Mouse (Mus musculus) ES-E14 (cell line): ENCODE measurements around the gene Rpp14.
A peak's percentile ranks its signal among the peaks of the same experiment; 100 is the strongest.

Source experiments
- CHD2 ChIP-seq: IDR thresholded peaks from 2 replicates; pipeline ENCODE4 v1.6.1; 2014; ENCODE audit warnings: mild to moderate bottlenecking, low read depth, low read length, inconsistent platforms
- HCFC1 ChIP-seq: IDR thresholded peaks from 2 replicates; pipeline ENCODE4 v1.6.1; 2012; ENCODE audit warnings: low read length, inconsistent platforms, borderline replicate concordance; ENCODE audit not compliant: insufficient read depth
- MAFK ChIP-seq: IDR thresholded peaks from 2 replicates; pipeline ENCODE4 v1.6.1; 2014; ENCODE audit warnings: mild to moderate bottlenecking, low read depth, low read length, inconsistent platforms; ENCODE audit not compliant: insufficient read depth
- ZC3H11A ChIP-seq: IDR thresholded peaks from 2 replicates; pipeline ENCODE4 v1.6.1; 2012; ENCODE audit warnings: low read depth, mild to moderate bottlenecking, inconsistent platforms, low read length, borderline replicate concordance
- ZNF384 ChIP-seq: IDR thresholded peaks from 2 replicates; pipeline ENCODE4 v1.6.1; 2012; ENCODE audit warnings: low read depth, low read length, inconsistent platforms

DNA sequence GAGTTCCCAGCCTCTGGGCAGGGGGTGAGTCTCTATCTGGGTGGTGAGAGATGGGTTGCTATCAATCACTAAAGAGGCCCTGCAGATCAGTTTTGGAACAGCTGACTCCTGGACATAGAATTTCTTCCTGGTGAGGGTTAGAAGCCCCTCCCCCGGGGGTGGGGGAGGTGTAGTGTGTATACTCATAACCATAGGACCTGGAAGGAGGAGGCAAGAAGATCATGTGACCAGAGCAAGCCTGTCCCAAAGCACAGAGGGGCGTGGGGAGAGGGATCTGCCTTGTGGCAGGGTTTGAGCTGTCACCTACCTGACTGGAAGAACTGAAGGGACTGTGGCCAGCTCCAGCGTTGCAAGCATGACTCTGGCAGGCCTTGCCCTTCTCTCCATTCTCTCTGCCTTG, 18.1 kb upstream of the Rpp14 start:
- TF ChIP-seq ZNF384: no peak
- TF ChIP-seq ZC3H11A: no peak
- TF ChIP-seq HCFC1: no peak
- 0 out of 2 replicates have a peak, but pooled peaks have one; percentile 12 for TF ChIP-seq CHD2
- no peak for TF ChIP-seq MAFK
